Mouse (Mus musculus): ENCODE results near the gene Brd7.

GRCm38 (mm10) chr8:88306511-88306910, 55.5 kb downstream of the Brd7 start:
- TF ChIP-seq CTCF (IDR thresholded peaks at IDR 0.05; ENCODE audit: borderline replicate concordance, control insufficient read depth, extremely low read depth, insufficient read depth, low read length, poor library complexity): no peak
- TF ChIP-seq POLR2A (IDR thresholded peaks at IDR 0.05; ENCODE audit: control insufficient read depth, extremely low read depth, insufficient read depth, low read length, poor library complexity): no peak

Measured in thymus, adult 2 months (tissue).